Mouse (Mus musculus) bone marrow macrophage, adult 2 months (primary cell): ENCODE data around the gene Lonp1.

ENCODE experiments used
- CTCF ChIP-seq: IDR thresholded peaks from 2 replicates; pipeline ENCODE4 v1.5.1; 2012; ENCODE audit warnings: low read depth, mild to moderate bottlenecking, low read length, moderate library complexity
- POLR2A ChIP-seq: IDR thresholded peaks from 2 replicates; pipeline ENCODE4 v1.6.1; 2012; ENCODE audit warnings: mild to moderate bottlenecking, low read depth, low read length, borderline replicate concordance

- TF ChIP-seq CTCF: no peak
- no peak for TF ChIP-seq POLR2A
Measured at GRCm38 (mm10) chr17:56669766-56670165, 43.1 kb upstream of the Lonp1 start.
